Comparison of ENCODE assay signal across 11 mouse cellular contexts in the genomic region with DNA sequence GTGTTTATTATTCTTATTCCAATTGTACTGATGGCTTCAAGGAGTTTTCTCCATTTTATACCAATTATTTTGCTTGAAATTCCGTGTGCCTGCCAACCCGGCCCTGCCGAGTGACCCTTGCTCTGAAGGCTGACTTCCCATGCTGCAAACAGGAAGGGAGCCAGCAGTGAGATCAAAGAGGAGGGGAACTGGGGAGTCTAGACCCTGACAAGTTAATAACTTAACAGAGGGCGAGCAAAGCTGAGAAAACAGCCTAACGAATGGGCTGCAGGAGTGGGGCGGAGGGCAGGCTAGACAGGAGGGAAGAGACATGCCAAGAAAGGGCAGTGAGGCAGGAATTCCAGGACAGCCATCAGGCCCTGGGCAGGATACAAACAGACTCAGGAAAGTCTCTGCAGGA. TPM values are rescaled to one million over a fixed set of nuclear protein-coding genes. Genes with fewer than 3 reads are reported as not detected.
A peak's percentile ranks its signal among the peaks of the same experiment; 100 is the strongest.
DNase-seq lines count a peak whose midpoint lies in the region; ATAC-seq and TF ChIP-seq lines count a peak whose summit lies in the region.
"Had no signal": no experiment of that assay in that cellular context is flagged by ENCODE, and none has a peak within 500 bp of the region (broad histone marks: within the 10 kb centered on the region; RNA-seq: fewer than 3 reads in every experiment).

No protein-coding gene starts in this region.

- no peak overlapping the region for H3K4me3 ChIP-seq in lung, embryonic 14.5 days (ENCODE audit: low read depth, low read length)
- no peak overlapping the region for H3K4me3 ChIP-seq in forebrain, embryonic 15.5 days
- H3K4me3 ChIP-seq: embryonic facial prominence, embryonic 13.5 days; limb, embryonic 15.5 days had no signal

- H3K27me3 ChIP-seq in lung, embryonic 14.5 days (ENCODE audit: insufficient read depth, low read length), result no peaks in the 10 kb centered on the region
- H3K27me3 ChIP-seq in forebrain, embryonic 15.5 days, result no peaks in the 10 kb centered on the region
- H3K27me3 ChIP-seq: embryonic facial prominence, embryonic 13.5 days; limb, embryonic 15.5 days had no signal

- H3K4me1 ChIP-seq in lung, embryonic 14.5 days (ENCODE audit: insufficient read depth), result peaks cover 7% of the 10 kb centered on the region; the same call in 1 of the 2 replicates
- peaks cover 12% of the 10 kb centered on the region for H3K4me1 ChIP-seq in forebrain, embryonic 15.5 days

- WGBS in lung, embryonic 14.5 days, result 14% methylated on average over 6 of the region's 6 CpGs
- WGBS in forebrain, embryonic 15.5 days, result 36% methylated on average over 6 of the region's 6 CpGs

- no peak overlapping the region for H3K4me2 ChIP-seq in lung, embryonic 14.5 days
- no peak overlapping the region for H3K4me2 ChIP-seq in forebrain, embryonic 15.5 days (replicated peaks)
- H3K4me2 ChIP-seq: embryonic facial prominence, embryonic 13.5 days; limb, embryonic 15.5 days had no signal

- no peaks in the 10 kb centered on the region for H3K36me3 ChIP-seq in lung, embryonic 14.5 days (ENCODE audit: insufficient read depth)
- no peaks in the 10 kb centered on the region; the same call in 1 of the 2 replicates for H3K36me3 ChIP-seq in forebrain, embryonic 15.5 days
- H3K36me3 ChIP-seq: embryonic facial prominence, embryonic 13.5 days; limb, embryonic 15.5 days had no signal

- peak overlapping the region; percentile 43; the same call in 1 of the 2 replicates for H3K27ac ChIP-seq in lung, embryonic 14.5 days (ENCODE audit: low read depth)
- H3K27ac ChIP-seq in forebrain, embryonic 15.5 days (replicated peaks), result no peak overlapping the region
- H3K27ac ChIP-seq: embryonic facial prominence, embryonic 13.5 days; limb, embryonic 15.5 days had no signal

- ATAC-seq in lung, embryonic 14.5 days (ENCODE audit: insufficient read depth), result peak; percentile 49; the same call in 1 of the 2 replicates
- ATAC-seq in forebrain, embryonic 15.5 days (replicated peaks), result no peak

- no peaks in the 10 kb centered on the region for H3K9me3 ChIP-seq in lung, embryonic 14.5 days (ENCODE audit: low read depth, low read length)
- H3K9me3 ChIP-seq in forebrain, embryonic 15.5 days, result no peaks in the 10 kb centered on the region
- H3K9me3 ChIP-seq: embryonic facial prominence, embryonic 13.5 days; limb, embryonic 15.5 days had no signal

- DNase-seq in lung, embryonic 14.5 days, result peak; percentile 77
- no peak for DNase-seq in lung, adult 18-20 months
- DNase-seq in forelimb bud, embryonic 11.5 days (ENCODE audit: low read depth, low spot score), result peak; percentile 35
- DNase-seq in kidney, postnatal 14 days, result peak; percentile 88
- DNase-seq in lung, postnatal 4 days, result peak; percentile 36 to 70
- no peak for DNase-seq in spleen, postnatal 4 days (ENCODE audit: low spot score in 2 of 2)
- DNase-seq: gastrocnemius, postnatal 25 days; spleen, adult 18-20 months had no signal

- H3K9ac ChIP-seq in lung, embryonic 14.5 days, result no peak overlapping the region
- H3K9ac ChIP-seq in forebrain, embryonic 15.5 days (replicated peaks), result no peak overlapping the region
- H3K9ac ChIP-seq: embryonic facial prominence, embryonic 13.5 days; limb, embryonic 15.5 days had no signal

- TF ChIP-seq CTCF in lung, embryonic 14.5 days (IDR thresholded peaks at IDR 0.05; ENCODE audit: low read depth), result no peak

RNA-seq across cellular contexts. Expression of gene Serp2, which starts 19.8 kb away (rescaled TPM):
- polyA plus RNA-seq in lung, embryonic 14.5 days (2014; fragmentation: Nextera tagmentation; extraction: Ambion mirVana), result 5.8 and 7.7 TPM in 2 replicates
- polyA plus RNA-seq in forebrain, embryonic 15.5 days (2015; fragmentation: Nextera tagmentation; extraction: Ambion mirVana), result 125 and 138 TPM in 2 replicates

Comparison
In these comparisons a context has a peak if more than half of its experiments do, and no peak if none do; other contexts are left out.
1. DNase-seq: peak in lung, embryonic 14.5 days (single experiment), forelimb bud, embryonic 11.5 days (single experiment), kidney, postnatal 14 days (single experiment) and lung, postnatal 4 days (2 of 2); none in lung, adult 18-20 months (0 of 2) and spleen, postnatal 4 days (0 of 2).
2. RNA of gene Serp2, which starts 19.8 kb away (polyA plus RNA-seq): 125 to 138 TPM in forebrain, embryonic 15.5 days; 5.8 to 7.7 TPM in lung, embryonic 14.5 days; every median in the first group is over 10 times any median in the second.